Mouse (Mus musculus) ES-E14 (cell line): ENCODE measurements around the gene Tfam.

ENCODE experiments used
- CHD2 ChIP-seq: IDR thresholded peaks from 2 replicates; pipeline ENCODE4 v1.6.1; 2014; ENCODE audit warnings: mild to moderate bottlenecking, low read depth, low read length, inconsistent platforms
- HCFC1 ChIP-seq: IDR thresholded peaks from 2 replicates; pipeline ENCODE4 v1.6.1; 2012; ENCODE audit warnings: low read length, inconsistent platforms, borderline replicate concordance; ENCODE audit not compliant: insufficient read depth

DNA sequence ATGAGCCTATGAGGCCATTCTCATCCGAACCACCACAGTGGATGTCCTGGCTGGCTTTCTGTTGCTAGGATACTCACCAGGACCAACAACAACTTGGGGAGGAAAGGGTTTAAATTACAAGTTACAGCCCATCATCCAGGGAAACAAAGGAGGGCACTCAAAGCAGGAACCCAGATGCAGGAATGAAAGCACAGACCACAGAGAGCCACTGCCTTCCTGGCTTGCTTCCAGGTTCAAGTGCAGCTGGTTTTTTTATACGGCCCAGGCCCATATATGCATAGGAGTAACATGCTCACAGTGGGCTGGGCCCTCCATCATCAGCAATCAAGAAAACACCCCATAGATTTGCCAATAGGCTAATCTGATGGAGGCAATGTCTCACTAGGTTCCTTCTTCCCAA lies 15.4 kb downstream of the Tfam start:
- TF ChIP-seq CHD2, result no peak
- no peak for TF ChIP-seq HCFC1
